Mouse (Mus musculus) ovary, adult 10 weeks (tissue): ENCODE data around the gene Chst7. TPM values are rescaled to one million over a fixed set of nuclear protein-coding genes. Genes with fewer than 3 reads are reported as not detected.

ENCODE experiments used
- polyA plus RNA-seq: library from polyadenylated mRNA; stranded (reverse); fragments of 350-450 nt; fragmentation: Illumina TruSeq; extraction: RNeasy Lipid Tissue Mini Kit (QIAGEN cat#74804); gene quantifications from one replicate; pipeline ENCODE4 v1.2.3, GENCODE M21; 2014

Chst7 gene
- 1.7 TPM for polyA plus RNA-seq

GRCm38 (mm10) chrX:20059381-20059971 is at the start of gene Chst7:
Gene Chst7, plus strand, starts transcription at chrX:20059560.

Other genes with a start within 250 kb of the Chst7 start
- gene Slc9a7, start 232.2 kb downstream of the Chst7 start, polyA plus RNA-seq = 41.9 TPM